Mouse (Mus musculus): ENCODE results near the gene 2900026A02Rik. TPM values are rescaled to one million over a fixed set of nuclear protein-coding genes. Genes with fewer than 3 reads are reported as not detected.

2900026A02Rik gene
- polyA plus RNA-seq, 1 experiment from 2014 or later = 12.6 TPM

- ATAC-seq (ENCODE audit: low read depth) = no peak
- H3K36me3 ChIP-seq (ENCODE audit: control insufficient read depth, insufficient read depth, low read length) = no peaks in the 10 kb centered on the region
- H3K9me3 ChIP-seq (ENCODE audit: control insufficient read depth, low read length) = no peaks in the 10 kb centered on the region; the same call in 1 of the 2 replicates
- H3K9ac ChIP-seq (ENCODE audit: low read length) = no peak overlapping the region
- no peak overlapping the region for H3K4me2 ChIP-seq (ENCODE audit: low read depth, low read length)
- no peaks in the 10 kb centered on the region for H3K27me3 ChIP-seq (ENCODE audit: control insufficient read depth, insufficient read depth, low read depth, low read length)
- 83% methylated on average over 11 of the region's 11 CpGs for WGBS
- no peak overlapping the region for H3K4me3 ChIP-seq (ENCODE audit: low read length)
- peaks cover 4% of the 10 kb centered on the region; the same call in 1 of the 2 replicates for H3K4me1 ChIP-seq (replicated peaks; ENCODE audit: control insufficient read depth, insufficient read depth, low read length)
- no peak overlapping the region for H3K27ac ChIP-seq (ENCODE audit: low read length)
Observed at GRCm38 (mm10) chr5:113170064-113170754, 50.8 kb downstream of the 2900026A02Rik start.

GRCm38 (mm10) chr5:113167733-113168132 is 53.3 kb downstream of the 2900026A02Rik start:
- no peaks in the 10 kb centered on the region for H3K36me3 ChIP-seq (ENCODE audit: control insufficient read depth, insufficient read depth, low read length)

GRCm38 (mm10) chr5:113165481-113165880 is 55.6 kb downstream of the 2900026A02Rik start:
- H3K27ac ChIP-seq (ENCODE audit: low read length) = peak overlapping the region; percentile 71; the same call in 1 of the 2 replicates

More at GRCm38 (mm10) chr5:113167733-113168132, 53.3 kb downstream of the 2900026A02Rik start:
- H3K9me3 ChIP-seq (ENCODE audit: control insufficient read depth, low read length) = no peaks in the 10 kb centered on the region; the same call in 1 of the 2 replicates
- H3K4me1 ChIP-seq (replicated peaks; ENCODE audit: control insufficient read depth, insufficient read depth, low read length) = peaks cover 18% of the 10 kb centered on the region
- H3K4me2 ChIP-seq (ENCODE audit: low read depth, low read length) = no peak overlapping the region
- no peak overlapping the region for H3K4me3 ChIP-seq (ENCODE audit: low read length)
- H3K27ac ChIP-seq (ENCODE audit: low read length) = no peak overlapping the region
- ATAC-seq (ENCODE audit: low read depth) = no peak
- H3K27me3 ChIP-seq (ENCODE audit: control insufficient read depth, insufficient read depth, low read depth, low read length) = no peaks in the 10 kb centered on the region
- 44% methylated on average over 2 of the region's 2 CpGs for WGBS
- H3K9ac ChIP-seq (ENCODE audit: low read length) = no peak overlapping the region

GRCm38 (mm10) chr5:113164873-113165441 is 56.1 kb downstream of the 2900026A02Rik start:
- H3K27me3 ChIP-seq (ENCODE audit: control insufficient read depth, insufficient read depth, low read depth, low read length) = no peaks in the 10 kb centered on the region
- H3K27ac ChIP-seq (ENCODE audit: low read length) = peak overlapping the region; percentile 71; the same call in 1 of the 2 replicates
- WGBS = 18% methylated on average over 16 of the region's 16 CpGs
- no peak overlapping the region for H3K9ac ChIP-seq (ENCODE audit: low read length)
- no peak overlapping the region for H3K4me3 ChIP-seq (ENCODE audit: low read length)
- no peaks in the 10 kb centered on the region for H3K36me3 ChIP-seq (ENCODE audit: control insufficient read depth, insufficient read depth, low read length)
- no peak overlapping the region for H3K4me2 ChIP-seq (ENCODE audit: low read depth, low read length)
- no peaks in the 10 kb centered on the region; the same call in 1 of the 2 replicates for H3K9me3 ChIP-seq (ENCODE audit: control insufficient read depth, low read length)
- H3K4me1 ChIP-seq (replicated peaks; ENCODE audit: control insufficient read depth, insufficient read depth, low read length) = peaks cover 28% of the 10 kb centered on the region
- ATAC-seq (ENCODE audit: low read depth) = peak; percentile 88

More at GRCm38 (mm10) chr5:113165481-113165880, 55.6 kb downstream of the 2900026A02Rik start:
- WGBS = 47% methylated on average over 11 of the region's 11 CpGs
- no peak for ATAC-seq (ENCODE audit: low read depth)
- Histone ChIP-seq H3K4me1 (replicated peaks; ENCODE audit: control insufficient read depth, insufficient read depth, low read length) (peaks cover 28% of the 10 kb centered on the region), H3K36me3 (ENCODE audit: control insufficient read depth, insufficient read depth, low read length) (no peaks in the 10 kb centered on the region), H3K4me2 (ENCODE audit: low read depth, low read length) (no peak overlapping the region), H3K9ac (ENCODE audit: low read length) (no peak overlapping the region), H3K27me3 (ENCODE audit: control insufficient read depth, insufficient read depth, low read depth, low read length) (no peaks in the 10 kb centered on the region), H3K4me3 (ENCODE audit: low read length) (no peak overlapping the region), H3K9me3 (ENCODE audit: control insufficient read depth, low read length) (no peaks in the 10 kb centered on the region; the same call in 1 of the 2 replicates)

GRCm38 (mm10) chr5:113164448-113164847 is 56.6 kb downstream of the 2900026A02Rik start:
- WGBS = 39% methylated on average over 9 of the region's 9 CpGs
- Histone ChIP-seq H3K27me3 (ENCODE audit: control insufficient read depth, insufficient read depth, low read depth, low read length) (no peaks in the 10 kb centered on the region), H3K36me3 (ENCODE audit: control insufficient read depth, insufficient read depth, low read length) (no peaks in the 10 kb centered on the region), H3K4me3 (ENCODE audit: low read length) (no peak overlapping the region), H3K9ac (ENCODE audit: low read length) (no peak overlapping the region), H3K27ac (ENCODE audit: low read length) (no peak overlapping the region), H3K4me2 (ENCODE audit: low read depth, low read length) (no peak overlapping the region), H3K9me3 (ENCODE audit: control insufficient read depth, low read length) (no peaks in the 10 kb centered on the region; the same call in 1 of the 2 replicates), H3K4me1 (replicated peaks; ENCODE audit: control insufficient read depth, insufficient read depth, low read length) (peaks cover 28% of the 10 kb centered on the region)
- peak; percentile 17; the same call in 1 of the 2 replicates for ATAC-seq (ENCODE audit: low read depth)

GRCm38 (mm10) chr5:113163116-113163515 is 57.9 kb downstream of the 2900026A02Rik start:
- no peaks in the 10 kb centered on the region for H3K36me3 ChIP-seq (ENCODE audit: control insufficient read depth, insufficient read depth, low read length)
- peak overlapping the region; percentile 44 for H3K4me3 ChIP-seq (ENCODE audit: low read length)
- peak overlapping the region; percentile 28; the same call in 1 of the 2 replicates for H3K27ac ChIP-seq (ENCODE audit: low read length)
- peaks cover 40% of the 10 kb centered on the region for H3K4me1 ChIP-seq (replicated peaks; ENCODE audit: control insufficient read depth, insufficient read depth, low read length)
- H3K9ac ChIP-seq (ENCODE audit: low read length) = peak overlapping the region; percentile 49
- H3K27me3 ChIP-seq (ENCODE audit: control insufficient read depth, insufficient read depth, low read depth, low read length) = no peaks in the 10 kb centered on the region
- H3K9me3 ChIP-seq (ENCODE audit: control insufficient read depth, low read length) = no peaks in the 10 kb centered on the region
- WGBS = 5% methylated on average over 12 of the region's 13 CpGs
- H3K4me2 ChIP-seq (ENCODE audit: low read depth, low read length) = peak overlapping the region; percentile 66
- ATAC-seq (ENCODE audit: low read depth) = 0 out of 2 replicates have a peak, but pooled peaks have one; percentile 4

- Histone ChIP-seq H3K4me1 (replicated peaks; ENCODE audit: control insufficient read depth, insufficient read depth, low read length) (peaks cover 44% of the 10 kb centered on the region), H3K9ac (ENCODE audit: low read length) (peak overlapping the region; percentile 49), H3K4me3 (ENCODE audit: low read length) (peak overlapping the region; percentile 44), H3K27me3 (ENCODE audit: control insufficient read depth, insufficient read depth, low read depth, low read length) (no peaks in the 10 kb centered on the region), H3K9me3 (ENCODE audit: control insufficient read depth, low read length) (no peaks in the 10 kb centered on the region), H3K36me3 (ENCODE audit: control insufficient read depth, insufficient read depth, low read length) (no peaks in the 10 kb centered on the region), H3K4me2 (ENCODE audit: low read depth, low read length) (peak overlapping the region; percentile 66), H3K27ac (ENCODE audit: low read length) (peak overlapping the region; percentile 28; the same call in 1 of the 2 replicates)
- peak; percentile 3; the same call in 1 of the 2 replicates for ATAC-seq (ENCODE audit: low read depth)
- WGBS = 5% methylated on average over 9 of the region's 9 CpGs
Observed at GRCm38 (mm10) chr5:113162699-113163098, 58.3 kb downstream of the 2900026A02Rik start.

- H3K4me3 ChIP-seq (ENCODE audit: low read length) = no peak overlapping the region
- no peak for ATAC-seq (ENCODE audit: low read depth)
- H3K36me3 ChIP-seq (ENCODE audit: control insufficient read depth, insufficient read depth, low read length) = no peaks in the 10 kb centered on the region
- no peak overlapping the region for H3K4me2 ChIP-seq (ENCODE audit: low read depth, low read length)
- no peaks in the 10 kb centered on the region for H3K27me3 ChIP-seq (ENCODE audit: control insufficient read depth, insufficient read depth, low read depth, low read length)
- H3K27ac ChIP-seq (ENCODE audit: low read length) = no peak overlapping the region
- peaks cover 45% of the 10 kb centered on the region for H3K4me1 ChIP-seq (replicated peaks; ENCODE audit: control insufficient read depth, insufficient read depth, low read length)
- no peak overlapping the region for H3K9ac ChIP-seq (ENCODE audit: low read length)
- 85% methylated on average over 6 of the region's 6 CpGs for whole genome bisulfite sequencing
- no peaks in the 10 kb centered on the region for H3K9me3 ChIP-seq (ENCODE audit: control insufficient read depth, low read length)
Observed at GRCm38 (mm10) chr5:113161576-113161975, 59.5 kb downstream of the 2900026A02Rik start.

GRCm38 (mm10) chr5:113160320-113160719 is 60.7 kb downstream of the 2900026A02Rik start:
- Histone ChIP-seq H3K9ac (ENCODE audit: low read length) (0 out of 2 replicates have a peak overlapping the region, but pooled peaks have one; percentile 13), H3K27me3 (ENCODE audit: control insufficient read depth, insufficient read depth, low read depth, low read length) (no peaks in the 10 kb centered on the region), H3K4me2 (ENCODE audit: low read depth, low read length) (no peak overlapping the region), H3K4me3 (ENCODE audit: low read length) (no peak overlapping the region), H3K9me3 (ENCODE audit: control insufficient read depth, low read length) (no peaks in the 10 kb centered on the region), H3K27ac (ENCODE audit: low read length) (no peak overlapping the region), H3K4me1 (replicated peaks; ENCODE audit: control insufficient read depth, insufficient read depth, low read length) (peaks cover 42% of the 10 kb centered on the region), H3K36me3 (ENCODE audit: control insufficient read depth, insufficient read depth, low read length) (no peaks in the 10 kb centered on the region)
- WGBS = 66% methylated on average over 10 of the region's 10 CpGs
- no peak for ATAC-seq (ENCODE audit: low read depth)
